Mouse (Mus musculus): ENCODE results near the gene Nck1.

DNA sequence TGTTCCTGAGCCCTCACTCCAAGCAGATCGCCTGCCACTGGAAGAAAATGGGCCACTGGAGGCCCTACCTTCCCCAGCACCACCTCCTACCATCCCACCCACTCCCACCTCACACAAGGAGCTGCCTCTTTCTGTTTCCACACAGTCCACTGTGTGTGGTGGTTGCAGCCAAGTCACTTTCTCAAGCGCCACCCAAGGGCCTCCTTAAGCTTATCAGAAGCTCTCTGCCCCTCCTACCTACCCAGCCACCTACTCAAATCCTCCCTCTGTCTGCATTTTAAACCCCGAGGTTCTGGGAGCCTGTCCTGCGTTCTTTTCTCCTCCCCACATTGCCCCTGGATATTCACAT lies 74.4 kb downstream of the Nck1 start:
- TF ChIP-seq CTCF (IDR thresholded peaks at IDR 0.05; ENCODE audit: low read depth) (no peak), EP300 (IDR thresholded peaks at IDR 0.05; ENCODE audit: low read depth) (no peak)
